Mouse (Mus musculus) cerebellum, postnatal 4 days (tissue): ENCODE measurements around the gene Castor2.

Experiments used
- DNase-seq, 2 experiments: peaks; one replicate each; pipeline ENCODE4 v3.0.0; 2022; ENCODE audit warnings: low spot score in 2 of 2, mixed read lengths in 1 of 2

The Castor2 gene

DNA sequence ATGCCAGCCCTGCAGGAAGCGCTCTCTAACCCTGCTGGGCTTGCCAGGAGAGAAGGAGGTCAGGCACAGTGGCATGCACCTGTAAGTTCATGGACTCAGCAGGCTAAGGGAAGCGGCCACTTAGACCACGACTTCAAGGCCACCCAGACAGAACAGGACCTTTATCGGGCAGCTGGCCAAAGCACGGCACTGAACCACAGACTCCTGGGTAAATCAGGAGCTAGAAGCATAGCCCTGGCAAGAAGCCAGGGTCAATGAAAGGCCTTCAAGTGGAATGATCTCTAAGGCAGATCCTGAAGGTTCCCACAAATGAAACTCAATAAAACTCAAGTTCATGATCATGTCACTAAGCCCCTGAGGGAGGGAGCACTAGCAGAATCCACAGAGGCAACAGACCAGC is 65.2 kb downstream of the Castor2 start:
- no peak for DNase-seq

DNA sequence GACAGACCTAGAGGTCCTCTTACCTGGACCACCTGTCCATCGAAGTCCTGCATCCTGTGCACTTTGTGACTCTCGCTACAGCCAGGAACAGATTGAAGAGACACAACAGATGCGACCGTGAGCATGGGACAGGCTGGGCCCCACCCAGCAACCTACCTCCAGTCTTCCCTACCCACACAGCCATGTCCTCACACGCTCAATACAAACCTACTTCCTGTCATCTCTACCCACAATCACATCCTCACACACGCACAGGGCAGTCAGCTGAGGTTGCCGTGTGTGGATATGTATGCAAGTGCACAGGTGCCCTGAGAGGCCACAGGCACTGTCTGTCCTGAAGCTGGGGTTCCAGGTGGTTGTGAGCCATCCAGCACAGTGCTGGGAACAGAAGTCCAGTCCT is 67.1 kb downstream of the Castor2 start:
- DNase-seq = no peak

DNA sequence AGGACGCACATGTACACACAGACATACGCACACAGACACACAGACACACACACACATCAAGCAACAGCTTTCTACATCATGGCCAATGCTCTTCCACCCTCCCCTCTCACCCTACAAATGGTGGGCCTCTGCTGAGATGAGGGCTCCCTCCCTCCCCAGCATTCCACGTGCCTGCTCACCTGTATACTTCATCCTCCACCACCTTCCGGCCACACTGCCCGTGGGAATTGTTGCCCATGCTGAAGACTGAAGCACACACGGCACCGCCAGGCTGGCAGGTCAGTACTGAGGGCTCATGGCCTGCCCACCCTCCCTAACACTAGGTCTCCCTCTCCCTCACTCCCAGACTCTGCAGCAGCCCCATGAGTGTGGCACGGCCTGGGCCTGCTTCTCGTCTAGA is 68.5 kb downstream of the Castor2 start:
- no peak for DNase-seq

DNA sequence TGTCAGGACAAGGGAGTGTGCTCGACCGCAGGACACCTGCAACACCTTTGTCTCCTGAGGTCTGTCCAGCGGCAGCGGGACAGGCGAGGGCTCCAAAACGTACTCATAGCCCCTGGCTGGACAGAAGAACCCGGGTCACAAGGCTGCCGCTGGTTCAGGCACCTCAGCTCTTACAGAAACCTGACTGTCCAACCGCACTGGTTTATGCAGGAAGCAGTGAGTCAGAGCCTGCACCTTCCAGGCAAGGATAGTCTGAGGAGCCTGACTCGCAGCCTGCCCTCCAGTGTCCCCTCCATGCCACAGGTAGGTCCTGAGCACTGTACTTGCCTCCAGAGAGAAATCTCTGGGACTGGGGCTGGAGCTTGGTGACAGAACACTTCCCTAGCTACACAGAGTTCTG is 69.7 kb downstream of the Castor2 start:
- no peak for DNase-seq

DNA sequence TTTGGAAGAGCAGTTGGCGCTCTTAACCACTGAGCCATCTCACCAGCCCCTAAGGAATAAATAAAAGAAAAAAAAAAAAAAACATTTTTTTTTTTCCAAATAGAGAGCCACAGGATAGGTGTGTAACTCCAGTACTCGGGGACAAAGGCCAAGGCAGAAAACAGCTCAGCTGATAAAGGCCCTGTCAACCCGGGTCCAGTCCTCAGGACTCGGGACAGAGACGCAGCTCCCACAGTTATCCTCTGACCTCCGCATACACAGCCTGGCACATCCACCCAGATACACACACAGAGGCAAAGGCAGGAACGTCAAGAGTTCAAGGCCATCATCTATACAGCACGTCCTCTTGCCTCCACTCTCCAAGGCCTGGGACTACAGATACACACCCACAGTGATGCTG is 70.7 kb downstream of the Castor2 start:
- DNase-seq = no peak

DNA sequence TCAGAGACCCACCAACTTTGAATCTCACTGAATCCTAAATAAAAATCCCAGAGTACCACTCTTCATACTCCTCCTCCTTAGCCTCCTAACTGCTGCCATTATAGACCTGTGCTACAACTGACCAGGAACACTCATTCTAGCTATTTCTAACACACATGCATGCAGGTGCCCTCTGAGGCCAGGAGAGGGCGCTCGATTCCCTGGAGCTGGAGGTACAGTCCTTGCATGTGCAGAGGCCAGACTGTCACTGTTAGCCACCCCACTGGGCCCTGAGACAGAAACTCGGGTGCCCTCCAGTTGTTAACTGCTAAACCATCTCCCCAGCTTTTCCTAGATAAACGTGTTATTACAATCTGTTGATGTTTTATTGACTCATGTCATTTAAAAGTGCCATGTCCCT is 73.7 kb downstream of the Castor2 start:
- DNase-seq = peak in 1 of 2 experiments; percentile 36

DNA sequence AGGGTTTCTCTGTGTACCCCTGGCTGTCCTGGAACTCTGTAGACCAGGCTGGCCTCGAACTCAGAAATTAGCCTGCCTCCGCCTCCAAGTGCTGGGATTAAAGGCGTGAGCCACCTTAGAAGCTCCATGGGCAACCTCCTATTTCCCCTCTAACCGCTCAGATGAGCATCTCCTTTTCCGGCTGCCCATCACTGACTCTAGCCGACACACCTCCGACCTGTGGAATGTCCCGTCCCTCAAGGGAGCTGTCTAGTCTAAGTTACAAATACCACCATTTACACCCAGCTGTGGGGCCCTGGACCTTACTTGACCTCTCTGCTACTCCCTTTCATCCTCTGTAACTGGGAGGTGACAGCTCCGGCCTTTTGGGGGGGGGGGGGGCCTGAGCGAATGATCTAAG is 76.2 kb downstream of the Castor2 start:
- DNase-seq = no peak

DNA sequence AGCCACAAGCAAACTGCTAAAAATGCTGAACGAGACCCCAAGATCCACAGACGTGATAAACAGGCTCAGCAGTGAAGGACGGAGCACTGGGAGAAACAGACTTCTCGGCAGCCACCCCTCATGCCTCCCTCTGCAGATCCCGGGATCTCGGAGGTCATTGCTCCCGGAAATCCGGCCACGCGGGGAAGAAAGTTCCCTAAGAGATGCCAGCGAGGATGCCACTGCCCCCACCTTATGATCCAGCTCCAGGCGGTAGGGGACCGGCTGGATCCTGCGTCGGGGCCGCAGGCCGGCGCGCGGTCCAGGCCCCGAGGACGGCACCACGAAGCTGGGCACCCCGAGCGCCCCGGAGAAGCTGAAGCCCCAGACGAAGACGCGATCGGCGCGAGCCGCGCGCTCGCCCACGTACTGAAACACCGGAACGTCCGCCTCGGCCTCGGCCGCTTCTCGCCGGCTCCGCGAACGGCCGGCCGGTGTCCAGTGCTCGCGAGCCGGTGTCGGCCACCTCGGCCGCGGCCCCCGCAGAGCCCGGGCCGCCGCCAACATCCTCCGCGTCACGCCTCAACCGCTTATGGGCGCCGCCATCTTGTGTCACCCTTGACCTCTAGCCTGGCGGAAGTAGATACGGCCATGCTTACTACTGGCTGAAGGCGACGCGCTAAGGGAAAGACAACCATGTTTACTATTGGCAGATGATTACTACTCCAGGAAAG is 76.8 kb downstream of the Castor2 start, which contains the start of gene Rcc1l:
Gene Rcc1l, minus strand, starts transcription at position 606 of the 713 bp plus-strand sequence.
- peak; percentile 51 to 80 for DNase-seq

DNA sequence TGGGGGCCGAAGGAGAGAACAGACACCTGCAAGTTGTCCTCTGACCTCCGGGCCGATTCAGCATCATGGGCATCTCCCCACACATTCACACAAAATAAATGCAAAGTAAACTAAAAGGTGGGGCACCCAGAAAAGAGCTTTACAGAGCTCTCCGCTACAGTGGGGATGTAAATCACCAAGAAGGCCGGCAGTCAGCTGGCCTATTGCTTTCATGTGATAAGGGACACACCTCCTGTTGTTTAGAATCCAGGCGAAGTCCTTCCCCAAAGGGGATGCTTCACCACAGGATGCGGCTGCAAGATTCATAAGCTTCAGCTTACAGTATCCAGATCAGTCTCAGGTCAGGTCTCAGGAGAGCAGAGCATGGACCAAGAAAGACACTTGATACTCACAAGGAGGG is 79.0 kb downstream of the Castor2 start:
- DNase-seq = no peak

DNA sequence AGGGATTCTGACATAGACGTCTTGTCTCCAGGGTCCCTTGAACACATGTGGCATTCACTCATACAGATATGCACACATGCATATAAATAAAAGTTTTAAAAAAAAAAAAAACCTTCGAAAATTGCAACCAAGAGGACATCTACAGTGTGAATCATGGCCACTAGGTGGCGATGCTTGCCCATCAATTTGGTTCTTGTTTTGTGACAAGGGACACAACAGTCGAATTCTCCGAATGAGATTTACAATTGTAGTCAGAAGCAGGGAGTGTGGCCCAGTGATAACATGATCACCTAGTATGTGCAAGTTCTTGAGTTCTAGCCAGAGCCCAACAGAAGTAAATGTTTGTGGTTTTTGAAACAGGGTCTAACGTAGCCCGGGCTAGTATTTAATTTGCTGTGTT is 80.4 kb downstream of the Castor2 start:
- DNase-seq = peak; percentile 77 to 82

DNA sequence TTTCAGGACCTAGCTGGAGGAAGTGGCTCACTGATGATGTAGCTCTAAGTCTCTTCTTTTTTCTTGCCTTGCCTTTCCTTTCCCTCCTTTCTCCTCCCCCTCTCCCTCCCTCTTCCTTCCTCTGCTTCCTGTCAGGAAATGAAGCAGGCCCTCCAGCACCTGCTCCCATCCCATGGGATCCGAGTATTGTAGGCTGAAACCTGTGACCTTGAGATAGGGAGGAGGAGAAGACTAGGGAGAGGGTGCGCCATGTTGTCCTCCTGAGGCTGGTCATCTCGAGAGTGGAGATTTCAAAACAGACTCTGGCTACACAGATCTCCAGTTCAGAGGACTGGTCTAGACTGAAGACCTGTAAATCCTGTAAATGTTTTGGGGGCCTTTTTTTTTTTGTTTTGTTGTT is 82.7 kb downstream of the Castor2 start:
- DNase-seq = no peak

DNA sequence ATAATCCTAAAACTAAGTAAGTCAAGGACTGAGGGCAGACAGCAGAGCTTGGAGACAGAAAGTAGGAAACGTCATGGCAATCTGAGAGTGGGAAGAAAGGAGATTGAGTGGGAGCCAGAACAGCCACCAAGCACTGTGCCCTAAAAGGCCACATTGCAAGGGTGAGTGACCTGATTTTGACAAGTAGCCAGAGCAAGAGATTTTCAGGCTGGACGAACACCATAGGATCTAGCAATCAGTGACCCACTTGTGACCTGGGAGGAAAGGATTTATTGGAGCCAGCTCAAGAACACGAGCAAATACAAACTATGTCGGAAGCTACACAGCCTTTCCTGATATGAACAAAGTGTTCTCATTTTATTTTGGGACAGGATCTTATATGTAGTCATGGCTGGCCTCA is 83.2 kb downstream of the Castor2 start:
- no peak for DNase-seq

DNA sequence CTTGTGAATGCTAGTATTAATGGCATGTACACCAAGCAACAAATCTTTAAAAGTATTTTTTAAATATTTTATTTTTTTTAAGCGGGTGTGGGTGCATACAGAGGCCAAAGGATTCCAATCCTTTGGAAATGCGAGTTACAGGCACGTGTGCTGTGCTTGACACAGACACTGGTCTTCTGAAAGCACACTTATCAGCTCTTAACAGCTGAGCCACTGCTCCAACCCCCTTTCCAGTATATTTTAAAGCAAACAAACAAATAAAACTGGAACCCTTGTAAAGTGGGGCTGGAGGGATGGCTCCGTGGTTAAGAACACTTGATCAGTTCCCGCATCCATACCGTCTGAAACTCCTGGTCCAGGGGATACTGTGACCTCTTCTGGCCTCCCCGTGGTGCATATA is 83.7 kb downstream of the Castor2 start:
- DNase-seq = no peak

DNA sequence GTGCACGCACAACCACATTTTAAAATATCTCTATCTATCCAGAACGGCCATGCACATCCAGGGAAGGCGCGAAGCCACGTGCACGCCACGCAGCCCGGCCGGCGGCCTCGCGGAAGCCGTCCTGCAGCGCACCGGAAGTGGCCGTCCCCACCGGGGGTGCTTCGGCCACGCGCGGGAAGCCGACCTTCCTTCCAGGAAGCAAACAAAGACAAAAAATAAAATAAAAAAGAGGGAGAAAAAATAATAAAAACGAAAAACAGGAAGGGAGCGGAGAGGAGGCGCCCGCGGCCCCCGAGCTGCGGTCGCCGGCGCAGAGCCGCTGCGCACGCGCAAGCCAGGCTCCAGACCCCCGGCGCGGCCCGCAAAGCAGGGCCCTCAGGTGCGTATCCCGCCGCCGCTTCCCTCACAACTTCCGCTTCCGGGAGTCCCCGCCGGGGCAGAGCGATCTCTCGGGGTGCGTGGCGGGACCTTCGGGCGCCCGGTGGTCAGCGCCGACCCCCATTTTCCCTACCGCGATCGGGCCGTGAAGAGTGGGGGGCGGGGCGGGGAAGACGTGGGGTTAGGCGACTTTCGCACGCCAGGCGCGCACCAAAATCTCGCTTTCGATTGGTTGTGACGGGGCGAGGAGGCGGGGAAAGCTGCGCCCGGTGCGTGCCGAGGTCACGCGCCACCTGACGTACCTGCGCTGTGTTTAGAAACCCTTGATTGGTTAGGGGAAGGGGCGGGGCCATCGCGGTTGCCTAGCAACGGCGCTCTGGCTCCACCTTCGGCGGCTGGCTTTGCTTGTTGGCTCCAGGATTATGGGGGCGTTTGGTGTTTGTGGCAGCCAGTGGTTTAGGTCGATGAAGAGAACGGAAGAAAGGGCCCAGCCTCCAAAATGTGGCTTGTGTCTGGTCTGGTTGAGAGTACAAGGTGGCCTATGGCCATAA is 84.6 kb downstream of the Castor2 start, which contains the start of gene Gtf2ird2:
Gene Gtf2ird2, plus strand, starts transcription at position 140 of the 929 bp plus-strand sequence.
- DNase-seq = peak; percentile 99

DNA sequence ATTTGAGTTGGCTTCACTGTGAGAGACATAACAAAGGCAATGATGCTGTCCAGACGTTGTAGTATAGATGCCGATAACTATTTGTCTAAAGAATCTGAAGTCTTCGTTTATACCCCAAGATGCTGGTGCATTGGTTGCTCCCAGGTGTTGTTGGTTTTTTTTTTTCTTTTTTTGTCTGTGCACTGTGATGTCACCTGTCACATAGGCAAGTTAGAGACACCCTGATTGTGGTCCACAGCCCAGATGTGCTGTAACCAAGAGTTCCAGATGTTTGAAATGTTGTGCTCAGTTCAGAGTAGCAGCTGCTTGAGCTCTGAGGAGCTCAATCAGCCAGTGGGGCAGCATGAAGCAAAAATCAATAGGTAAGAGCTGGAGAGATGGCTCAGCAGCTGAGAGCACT is 86.5 kb downstream of the Castor2 start:
- no peak for DNase-seq

DNA sequence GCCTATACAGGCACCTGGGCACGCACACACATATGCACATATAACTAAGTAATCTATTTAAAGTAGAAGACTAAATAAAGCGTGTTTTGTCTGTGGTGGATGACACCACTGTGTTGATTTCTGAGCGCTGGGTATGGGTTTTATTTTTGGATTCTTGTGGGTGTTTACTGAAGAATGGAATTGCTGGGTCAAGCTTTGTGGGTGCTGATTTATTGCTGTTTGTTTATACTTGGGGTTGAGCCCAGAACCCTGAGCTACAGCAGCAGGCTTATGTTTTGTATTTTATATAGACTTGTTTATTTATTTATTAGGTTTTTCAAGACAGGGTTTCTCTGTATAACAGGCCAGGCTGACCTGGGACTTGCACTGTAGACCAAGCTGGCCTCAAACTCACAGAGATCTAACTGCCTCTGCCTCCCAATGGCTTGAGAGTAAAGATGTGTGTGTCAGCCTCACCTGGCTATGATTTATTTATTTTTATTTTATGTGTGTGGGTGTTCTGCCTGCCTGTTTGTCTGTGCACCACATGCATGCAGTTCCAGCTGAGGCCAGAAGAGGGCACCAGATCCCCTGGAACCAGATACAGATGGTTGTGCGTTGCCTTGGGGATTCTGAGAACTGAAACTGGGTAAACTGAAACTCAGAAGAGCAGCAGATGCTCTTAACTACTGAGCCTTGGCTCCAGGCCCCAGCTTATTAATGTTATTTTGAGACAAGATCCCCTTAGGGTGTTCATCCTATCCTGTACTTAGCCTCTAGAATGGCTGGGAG is 87.6 kb downstream of the Castor2 start:
- DNase-seq = peak in 1 of 2 experiments; percentile 61

DNA sequence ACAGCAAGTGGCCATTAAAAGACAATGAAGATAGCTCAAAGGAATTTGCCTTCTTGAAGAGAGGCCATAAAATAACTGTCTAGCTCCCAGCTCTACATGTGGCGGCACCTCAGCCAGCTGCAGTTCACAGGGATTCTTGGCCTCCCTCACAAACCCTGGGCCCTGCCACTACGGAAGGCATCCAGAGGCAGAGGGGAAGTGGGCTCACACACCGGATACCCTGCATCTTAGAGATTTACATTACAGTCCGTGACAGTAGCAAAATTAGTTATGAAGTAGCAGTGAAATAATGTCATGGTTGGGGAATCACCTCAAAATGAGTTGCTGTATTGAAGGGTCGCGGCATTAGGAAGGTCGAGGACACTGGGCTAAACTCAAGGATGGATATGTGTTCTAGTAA is 89.1 kb downstream of the Castor2 start:
- DNase-seq = no peak

DNA sequence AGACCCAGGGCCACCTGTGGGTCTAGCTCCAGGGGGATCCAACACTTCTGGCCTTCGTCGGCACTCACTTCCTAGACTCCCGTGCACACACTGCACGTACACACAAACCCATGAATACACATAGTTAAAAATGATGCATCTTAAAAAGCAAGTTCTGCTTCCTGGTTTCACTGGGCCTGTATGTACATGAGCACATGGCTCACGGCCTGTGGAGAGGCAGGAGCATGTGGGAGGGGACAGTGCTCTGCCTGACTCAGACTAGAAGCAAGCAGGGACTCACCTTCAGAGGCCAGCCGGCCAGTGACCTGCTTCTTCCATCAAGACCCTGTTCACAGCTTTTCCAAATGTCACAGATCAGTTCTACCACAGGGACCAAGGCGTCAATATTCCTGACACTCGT is 94.2 kb downstream of the Castor2 start:
- no peak for DNase-seq
